8 mouse cellular contexts compared by ENCODE assay signal in the genomic region with DNA sequence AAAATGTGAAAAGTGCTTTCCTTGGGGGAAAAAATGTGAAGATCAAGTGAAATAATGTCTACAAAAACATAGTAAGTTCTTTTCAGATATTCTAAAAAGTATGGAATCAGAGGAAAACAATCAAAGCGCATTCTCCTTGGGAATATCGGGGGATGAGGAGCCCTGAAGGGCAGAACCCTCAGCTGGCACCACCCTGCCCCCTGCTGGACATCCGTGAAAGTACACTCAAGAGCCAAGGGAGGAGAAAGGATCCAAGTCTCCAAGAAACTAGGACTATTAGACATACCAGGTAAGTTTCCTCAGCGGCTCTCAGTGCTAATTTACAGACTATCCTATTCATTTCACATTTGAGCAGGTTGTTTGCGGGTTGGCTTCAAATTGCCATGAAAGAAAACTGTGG. TPM values are rescaled to one million over a fixed set of nuclear protein-coding genes. Genes with fewer than 3 reads are reported as not detected.
DNase-seq lines count a peak whose midpoint lies in the region; ATAC-seq and TF ChIP-seq lines count a peak whose summit lies in the region.
"Had no signal": no experiment of that assay in that cellular context is flagged by ENCODE, and none has a peak within 500 bp of the region (broad histone marks: within the 10 kb centered on the region; RNA-seq: fewer than 3 reads in every experiment).

No protein-coding gene starts in this region.

- no peak overlapping the region for H3K27ac ChIP-seq in lung, embryonic 14.5 days (ENCODE audit: low read depth)
- H3K27ac ChIP-seq: hindbrain, embryonic 15.5 days had no signal

- 0 out of 2 replicates have a peak, but pooled peaks have one; percentile 42 for ATAC-seq in lung, embryonic 14.5 days (ENCODE audit: insufficient read depth)

- DNase-seq in A20 (ENCODE audit: low read depth, low spot score) = peak; percentile 35
- peak; percentile 9 for DNase-seq in c-Kit-positive CD71-positive TER-119-positive erythroid progenitor cells, embryonic 14.5 days (ENCODE audit: low spot score)
- peak; percentile 61 for DNase-seq in forelimb bud, embryonic 11.5 days (ENCODE audit: low read depth, low spot score)
- DNase-seq in kidney, postnatal 4 days = peak; percentile 88 to 90
- peak; percentile 87 for DNase-seq in lung, embryonic 14.5 days
- DNase-seq in right cerebral cortex, postnatal 14 days = peak; percentile 79

- TF ChIP-seq CTCF in E14TG2a.4 (conservative IDR thresholded peaks at IDR 0.05; ENCODE audit: low read length) = peak; percentile 79
- peak; percentile 92 for TF ChIP-seq CTCF in lung, embryonic 14.5 days (IDR thresholded peaks at IDR 0.05; ENCODE audit: low read depth)

- H3K4me2 ChIP-seq in lung, embryonic 14.5 days = no peak overlapping the region
- H3K4me2 ChIP-seq: hindbrain, embryonic 15.5 days had no signal

- no peak overlapping the region for H3K9ac ChIP-seq in lung, embryonic 14.5 days
- H3K9ac ChIP-seq: hindbrain, embryonic 15.5 days had no signal

- H3K27me3 ChIP-seq in E14TG2a.4 (ENCODE audit: insufficient read depth, low read length) = peaks cover 15% of the 10 kb centered on the region
- no peaks in the 10 kb centered on the region for H3K27me3 ChIP-seq in lung, embryonic 14.5 days (ENCODE audit: insufficient read depth, low read length)
- H3K27me3 ChIP-seq: hindbrain, embryonic 15.5 days had no signal

- H3K4me3 ChIP-seq in E14TG2a.4 (replicated peaks; ENCODE audit: low read length) = no peak overlapping the region
- H3K4me3 ChIP-seq in lung, embryonic 14.5 days (ENCODE audit: low read depth, low read length) = no peak overlapping the region
- H3K4me3 ChIP-seq: hindbrain, embryonic 15.5 days had no signal

- H3K36me3 ChIP-seq in E14TG2a.4 (ENCODE audit: insufficient read depth, low read length) = no peaks in the 10 kb centered on the region
- H3K36me3 ChIP-seq in lung, embryonic 14.5 days (ENCODE audit: insufficient read depth) = no peaks in the 10 kb centered on the region
- H3K36me3 ChIP-seq: hindbrain, embryonic 15.5 days had no signal

- 6% methylated on average over 5 of the region's 5 CpGs for WGBS in lung, embryonic 14.5 days

- H3K4me1 ChIP-seq in E14TG2a.4 (replicated peaks; ENCODE audit: low read depth, low read length) = peaks cover 13% of the 10 kb centered on the region; the same call in 1 of the 2 replicates
- peaks cover 4% of the 10 kb centered on the region; the same call in 1 of the 2 replicates for H3K4me1 ChIP-seq in lung, embryonic 14.5 days (ENCODE audit: insufficient read depth)
- H3K4me1 ChIP-seq: hindbrain, embryonic 15.5 days had no signal

- H3K9me3 ChIP-seq in E14TG2a.4 (ENCODE audit: low read length) = no peaks in the 10 kb centered on the region
- H3K9me3 ChIP-seq in lung, embryonic 14.5 days (ENCODE audit: low read depth, low read length) = no peaks in the 10 kb centered on the region
- H3K9me3 ChIP-seq: hindbrain, embryonic 15.5 days had no signal

RNA-seq across cellular contexts. Expression of a gene that starts 28.8 kb away (rescaled TPM):
- 1.0 and 4.1 TPM in 2 replicates for polyA plus RNA-seq in lung, embryonic 14.5 days (2014; fragmentation: Nextera tagmentation; extraction: Ambion mirVana)

Comparison
In these comparisons a context has a peak if more than half of its experiments do, and no peak if none do; other contexts are left out.
1. DNase-seq: peak in every context shown above with its lines; median percentile 89 in kidney, postnatal 4 days; 87 in lung, embryonic 14.5 days; 79 in right cerebral cortex, postnatal 14 days; 61 in forelimb bud, embryonic 11.5 days; 35 in A20; 9 in c-Kit-positive CD71-positive TER-119-positive erythroid progenitor cells, embryonic 14.5 days.